Mouse (Mus musculus) embryo, embryonic 9.5 days (tissue): Measurements from ENCODE around the gene Col25a1.

ENCODE experiments used
- DNase-seq: peaks from one replicate; pipeline ENCODE4 v3.0.0-alpha.2; 2017; ENCODE audit errors: extremely low spot score

Col25a1 gene

DNA sequence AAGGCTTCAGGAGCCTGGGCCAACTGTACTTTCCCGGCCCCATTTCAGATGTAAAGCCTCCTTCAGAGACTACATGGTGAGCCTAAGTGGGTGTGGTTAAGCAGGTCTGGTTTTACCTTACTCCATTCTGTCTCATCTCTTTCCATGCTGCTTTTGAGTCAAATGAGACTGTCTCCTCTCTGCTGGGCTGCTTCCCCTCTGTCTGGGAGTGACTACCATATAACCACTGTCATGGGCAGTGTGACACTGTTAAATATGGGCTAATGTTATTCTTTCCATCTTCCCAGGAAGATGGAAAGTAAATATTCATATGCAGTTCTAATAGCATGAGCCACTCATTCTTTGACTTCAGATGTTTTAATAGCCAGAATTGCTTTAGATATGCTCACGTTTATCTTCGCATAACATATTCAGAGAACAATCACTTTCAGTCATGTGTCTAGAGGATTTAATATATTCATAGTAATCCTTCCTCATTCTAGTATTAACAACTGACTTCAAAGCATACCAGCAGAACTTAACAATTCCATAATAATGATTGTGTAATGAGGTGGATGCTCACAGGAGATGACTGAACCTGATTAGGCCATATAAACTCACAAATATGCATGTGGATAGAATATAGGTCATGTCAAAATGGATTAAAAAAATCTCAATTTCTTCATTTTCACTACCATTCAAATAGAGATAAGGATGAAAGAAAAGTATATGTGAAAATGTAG lies 243.5 kb downstream of the Col25a1 start:
- no peak for DNase-seq

DNA sequence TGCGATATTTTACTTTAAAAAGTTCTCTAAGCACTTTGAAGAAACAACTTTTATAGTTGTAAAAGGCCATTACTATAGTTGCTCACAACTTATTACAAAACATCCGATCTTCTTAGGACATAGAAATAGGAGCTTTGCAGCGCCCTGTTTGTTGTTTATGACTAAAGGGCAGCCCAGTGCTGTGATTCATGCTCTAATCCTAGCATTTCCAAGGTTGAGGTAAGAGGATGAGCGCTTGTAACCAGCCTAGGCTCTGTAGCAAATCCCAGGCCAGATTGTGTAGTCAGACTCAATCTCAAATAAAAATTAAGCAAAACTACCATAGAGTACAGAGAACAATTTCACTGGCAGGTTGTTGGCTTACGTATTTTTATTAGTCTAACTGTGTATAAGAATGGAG lies 246.5 kb downstream of the Col25a1 start:
- no peak for DNase-seq

DNA sequence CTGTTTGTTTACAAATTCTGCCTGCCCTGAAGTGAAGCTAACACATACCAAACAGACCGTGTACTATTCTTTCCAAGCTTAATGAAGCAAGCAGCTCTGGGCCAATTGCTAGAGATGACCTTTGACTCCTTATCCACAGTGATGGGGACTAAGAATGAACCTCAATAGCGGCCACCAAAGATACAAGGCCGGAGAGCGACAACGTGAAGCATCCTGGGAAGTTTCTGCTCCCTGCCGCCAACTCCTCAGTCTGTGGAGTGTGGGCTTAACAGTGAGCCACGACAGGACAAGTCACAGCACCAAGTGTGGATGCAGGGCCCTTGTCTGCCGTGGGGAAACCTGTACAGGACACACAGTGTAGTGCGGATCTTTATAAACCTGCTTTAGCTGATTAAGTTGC lies 247.3 kb downstream of the Col25a1 start:
- no peak for DNase-seq

DNA sequence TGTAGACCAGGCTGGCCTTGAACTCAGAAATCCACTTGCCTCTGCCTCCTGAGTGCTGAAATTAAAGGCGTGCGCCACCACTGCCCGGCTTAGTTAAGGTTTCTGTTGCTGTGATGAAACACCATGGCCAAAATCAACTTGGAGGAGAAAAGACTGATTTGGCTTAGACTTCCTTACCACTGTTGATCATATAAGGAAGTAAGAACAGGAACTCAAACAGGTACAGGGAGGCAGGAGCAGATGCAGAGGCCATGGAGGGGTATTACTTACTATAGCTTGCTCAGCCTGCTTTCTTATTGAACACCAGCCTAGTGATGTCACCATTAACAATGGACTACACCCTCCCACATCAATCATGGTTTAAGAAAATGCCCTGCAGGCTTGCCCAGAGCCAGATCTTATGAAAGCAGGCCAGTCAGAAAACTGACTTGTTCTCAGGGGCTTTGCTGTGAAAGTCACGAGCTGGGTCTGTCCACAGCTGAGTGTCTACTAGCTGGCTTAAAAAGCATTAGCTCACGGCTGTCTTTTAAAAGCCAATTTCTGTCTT lies 249.1 kb downstream of the Col25a1 start:
- no peak for DNase-seq

DNA sequence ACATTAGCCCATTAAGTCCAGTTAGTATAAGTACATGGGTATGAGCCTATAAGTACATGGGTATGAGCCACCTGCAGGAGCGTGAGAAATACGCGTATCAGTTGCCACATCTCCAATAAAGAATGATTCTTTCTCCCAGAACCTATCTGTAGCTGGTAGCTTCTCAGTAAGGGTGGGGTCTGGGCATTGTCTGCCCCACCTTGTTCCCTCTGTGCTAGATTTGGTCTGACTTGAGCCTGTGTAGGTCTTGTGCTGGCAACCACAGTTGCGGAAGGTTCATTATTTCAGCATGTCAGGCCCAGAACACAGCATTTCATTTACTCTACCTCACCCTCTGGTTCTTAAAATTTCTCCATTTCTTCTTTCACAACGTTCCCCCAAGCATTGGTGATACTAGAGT lies 250.4 kb downstream of the Col25a1 start:
- DNase-seq: no peak

DNA sequence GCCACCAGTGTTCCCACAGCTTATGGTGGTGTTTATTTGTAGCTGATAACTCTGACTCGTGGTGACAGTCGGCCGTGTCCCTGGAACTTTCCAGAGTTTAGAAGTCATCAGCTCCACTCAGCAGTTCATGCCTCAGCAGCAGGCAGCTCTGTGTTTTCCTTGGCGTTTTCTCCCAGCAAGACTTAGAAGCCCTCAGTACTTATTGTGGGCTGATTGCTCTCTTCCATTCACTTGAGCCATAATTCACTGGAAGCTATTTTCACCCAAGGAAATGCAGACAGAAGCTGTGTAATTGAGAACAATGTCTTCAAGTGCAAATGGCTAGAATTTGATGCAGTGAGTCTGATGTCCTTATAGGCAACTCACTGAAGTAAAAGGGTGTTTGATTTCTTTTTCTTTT lies 254.6 kb downstream of the Col25a1 start:
- no peak for DNase-seq

DNA sequence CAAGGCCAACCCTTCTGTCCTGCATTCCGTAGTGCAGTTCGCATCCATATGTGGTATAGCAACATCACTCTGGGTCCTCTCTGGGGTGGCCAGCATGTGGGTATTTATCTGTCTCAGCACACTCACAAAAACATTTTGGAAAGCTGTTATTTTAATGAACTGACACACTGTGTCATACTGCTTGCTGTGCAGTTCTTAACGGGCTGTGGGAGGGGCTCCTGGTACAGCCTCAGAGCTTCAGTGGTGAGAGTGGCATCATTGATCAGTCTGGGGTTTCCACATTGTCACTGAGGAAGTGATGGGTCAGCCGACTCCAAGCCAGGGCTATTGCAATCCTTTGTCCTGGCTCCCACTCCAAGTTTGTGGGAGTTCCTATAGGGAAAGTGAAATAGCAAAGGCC lies 255.9 kb downstream of the Col25a1 start:
- DNase-seq: no peak

DNA sequence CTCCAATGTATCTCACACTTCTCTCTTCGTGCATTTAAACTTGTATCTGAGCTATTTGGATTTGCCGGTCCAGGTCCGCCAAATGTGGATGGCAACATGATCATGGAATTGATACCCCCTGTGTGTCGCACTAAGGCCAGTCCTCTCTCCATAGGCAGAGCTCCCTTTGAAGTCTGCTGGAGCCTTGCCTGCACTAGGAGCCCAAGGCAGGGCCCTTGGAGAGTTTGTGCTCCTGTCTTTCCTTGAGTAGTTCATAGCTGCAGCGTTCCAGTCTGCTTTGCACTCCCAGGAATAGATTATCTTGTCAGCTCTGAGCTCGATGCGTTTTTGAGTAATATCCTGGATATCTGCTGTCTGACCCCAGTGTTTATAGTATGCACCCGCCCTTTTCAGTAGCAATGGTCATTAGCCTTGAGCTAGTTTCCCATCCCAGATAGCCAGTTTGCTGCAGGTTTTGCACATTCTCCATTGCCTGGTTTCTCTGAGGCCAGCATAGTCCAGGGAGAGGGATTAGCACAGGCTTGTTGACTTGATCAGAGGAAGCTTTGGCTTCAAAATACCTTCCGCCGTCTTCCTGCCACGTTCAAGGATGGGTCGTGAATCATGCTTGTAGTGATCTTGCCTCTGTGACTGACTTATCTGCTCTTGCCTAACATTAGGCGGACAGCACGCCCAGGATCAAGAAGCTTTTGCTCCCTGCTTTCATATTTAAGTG lies 258.1 kb downstream of the Col25a1 start:
- no peak for DNase-seq

DNA sequence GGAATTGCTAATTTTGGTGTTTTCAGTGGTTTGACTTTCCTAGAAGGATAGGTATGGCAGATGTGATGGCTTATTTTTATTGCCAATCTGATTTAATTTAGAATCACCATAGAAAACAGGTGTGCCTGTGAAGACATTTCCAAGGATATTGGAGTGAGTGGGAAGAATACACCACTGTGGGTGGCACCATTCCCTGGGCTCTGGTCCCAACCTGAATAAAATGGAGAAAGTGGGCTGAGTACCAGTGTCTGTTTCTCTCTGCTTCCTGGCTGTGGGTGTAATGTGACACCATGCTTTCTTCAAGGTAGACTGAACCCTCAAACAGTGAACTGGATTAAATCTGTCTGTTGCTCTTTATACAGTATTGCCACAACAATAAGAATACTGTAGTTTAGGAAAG lies 265.3 kb downstream of the Col25a1 start:
- DNase-seq: no peak

DNA sequence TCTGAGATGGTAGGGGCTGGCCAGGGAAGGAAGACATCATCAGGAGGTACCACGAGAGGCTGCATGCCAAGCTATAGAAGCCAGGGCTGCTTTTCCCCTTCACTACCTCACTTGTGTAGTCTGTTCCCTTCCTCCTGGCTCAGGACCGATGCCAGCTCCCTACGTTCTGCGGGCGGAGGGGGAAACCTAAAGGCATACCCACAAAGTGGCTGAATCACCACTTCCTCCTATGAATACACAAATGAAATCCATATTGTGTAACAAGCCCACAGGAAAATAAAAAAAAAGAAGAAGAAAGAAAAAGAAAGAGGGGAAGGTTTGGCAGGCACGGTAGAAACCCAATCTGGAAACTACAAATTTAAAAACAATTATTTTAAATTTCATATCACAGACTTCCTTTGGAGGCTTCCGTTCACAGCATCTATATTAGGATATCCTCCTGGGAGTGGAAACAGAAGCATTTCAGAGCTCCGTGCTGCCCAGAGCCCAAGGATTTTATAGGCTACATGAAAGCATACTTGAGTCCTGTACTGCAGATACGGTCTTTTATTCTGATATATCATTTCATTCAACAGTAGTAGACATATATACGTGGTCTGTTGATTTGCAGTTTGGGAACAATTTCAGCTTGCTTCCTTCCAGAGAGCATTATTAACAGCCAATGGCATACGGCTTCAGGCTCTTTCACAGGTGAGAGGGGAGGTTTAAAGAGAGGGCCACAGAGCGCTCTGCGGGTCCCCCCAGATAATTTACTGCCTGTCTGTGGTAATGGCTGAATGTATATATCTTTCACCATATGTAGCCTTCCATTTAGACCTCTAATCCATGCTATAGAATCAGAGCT lies 269.6 kb downstream of the Col25a1 start:
- no peak for DNase-seq

DNA sequence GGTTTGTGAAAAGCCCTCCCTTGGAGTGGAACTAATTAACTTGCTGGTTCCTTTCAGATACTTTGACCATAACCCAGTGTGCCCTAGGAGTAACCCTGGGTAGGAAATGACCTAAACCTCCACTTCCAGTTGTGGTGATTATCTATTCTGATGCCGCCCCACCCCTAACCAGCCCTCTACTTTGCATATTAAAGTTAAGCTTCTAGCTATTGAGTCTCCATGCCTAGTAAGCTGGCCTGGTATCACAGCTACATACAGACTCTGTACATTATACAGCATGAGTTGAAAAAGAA lies 270.2 kb downstream of the Col25a1 start:
- DNase-seq: no peak

DNA sequence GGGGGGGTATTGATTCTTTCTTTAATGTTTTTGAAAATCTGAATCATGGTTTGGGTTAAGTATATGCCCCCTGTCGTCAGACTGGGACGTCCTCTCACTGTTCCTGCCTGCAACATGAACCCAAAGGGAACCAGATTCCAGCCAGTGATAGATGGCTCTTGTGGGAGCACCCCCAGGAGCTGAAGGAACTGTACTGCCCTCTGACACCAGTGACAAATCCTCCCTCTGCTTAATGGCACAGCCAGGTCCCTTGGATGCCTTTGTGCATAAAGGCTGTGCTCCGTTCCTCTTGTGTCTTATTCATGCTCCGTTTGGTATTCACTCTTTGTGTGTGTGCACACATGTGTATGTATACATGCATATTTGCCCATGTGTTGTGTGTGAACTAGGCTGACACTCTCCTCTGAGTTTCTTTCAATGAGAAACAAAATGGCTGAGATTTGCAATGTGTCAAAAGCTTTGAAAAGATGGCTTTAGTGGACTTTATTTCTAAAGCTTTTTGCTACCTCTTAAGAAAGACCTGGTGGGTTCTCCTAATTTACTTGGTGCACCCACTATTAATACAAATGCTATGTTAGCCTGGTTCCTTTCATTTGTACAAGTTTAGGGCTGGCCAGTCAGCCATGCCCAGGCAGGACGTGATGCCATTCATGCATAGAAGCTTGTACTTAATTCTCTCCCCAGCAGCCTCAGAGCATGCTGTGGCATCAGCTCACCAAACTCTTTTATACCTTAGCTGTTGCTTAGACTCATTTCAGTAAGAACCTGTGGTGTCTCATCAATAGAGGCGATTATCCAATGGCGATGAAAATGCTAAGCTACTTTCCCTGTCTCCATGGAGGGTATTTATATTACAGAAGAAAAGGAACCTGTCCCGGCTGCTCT lies 273.5 kb downstream of the Col25a1 start:
- DNase-seq: no peak

DNA sequence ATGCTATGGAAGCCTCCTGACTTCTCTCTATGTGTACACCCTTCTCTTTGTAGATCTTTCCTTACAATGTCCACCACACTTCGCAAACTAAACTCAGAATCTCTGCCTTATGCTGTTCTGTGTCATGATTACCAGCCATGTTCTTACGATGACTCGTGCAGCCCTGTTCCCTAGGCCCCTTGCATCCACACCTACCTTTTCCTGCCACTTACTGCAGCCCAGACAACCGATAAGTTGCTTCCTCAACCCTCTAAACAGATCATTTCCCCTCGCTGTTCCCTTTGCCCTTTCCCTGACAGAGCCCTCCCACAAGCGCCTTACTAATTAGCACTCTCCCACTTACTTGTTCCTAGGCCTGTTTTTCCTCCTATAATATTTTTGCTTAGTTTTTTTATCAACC lies 275.9 kb downstream of the Col25a1 start:
- DNase-seq: no peak

DNA sequence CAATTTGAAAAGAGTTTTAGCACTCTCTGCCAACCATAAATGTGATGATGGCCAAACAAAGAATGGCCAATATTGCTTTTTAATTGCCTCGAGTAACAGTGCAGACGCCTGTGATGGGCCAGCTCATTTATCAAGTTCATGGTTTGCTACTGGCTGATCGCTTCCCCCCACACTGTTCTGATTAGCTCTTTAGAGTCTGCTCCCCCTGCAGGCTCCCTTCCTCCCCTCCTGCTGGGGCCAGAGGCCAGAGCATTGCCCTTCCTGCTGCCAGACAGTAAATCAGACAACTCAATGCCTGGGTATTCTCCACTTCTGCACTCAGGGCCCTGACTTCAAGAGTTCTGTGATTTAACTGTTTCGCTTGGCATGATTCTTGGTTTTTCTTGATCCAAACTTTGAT lies 281.9 kb downstream of the Col25a1 start:
- peak; percentile 54 for DNase-seq

DNA sequence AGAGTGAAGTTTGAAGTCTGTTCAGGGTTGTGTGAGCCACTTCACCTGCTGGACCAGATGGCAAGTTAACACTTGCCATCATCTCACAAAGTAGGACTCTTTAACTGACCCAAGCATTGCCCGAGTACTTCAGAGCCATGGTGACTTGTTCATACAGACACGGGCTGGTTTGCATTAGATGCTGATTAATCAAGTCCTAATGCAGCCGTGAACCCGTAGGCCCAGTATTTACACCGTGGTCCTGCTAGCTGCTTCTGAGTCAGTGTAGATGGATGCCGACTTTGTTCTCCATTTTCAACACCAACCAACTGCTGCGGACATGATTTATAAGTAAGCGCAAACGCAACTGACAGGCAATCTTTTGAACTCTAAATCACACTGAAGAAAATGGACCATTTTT lies 287.6 kb downstream of the Col25a1 start:
- DNase-seq: no peak

DNA sequence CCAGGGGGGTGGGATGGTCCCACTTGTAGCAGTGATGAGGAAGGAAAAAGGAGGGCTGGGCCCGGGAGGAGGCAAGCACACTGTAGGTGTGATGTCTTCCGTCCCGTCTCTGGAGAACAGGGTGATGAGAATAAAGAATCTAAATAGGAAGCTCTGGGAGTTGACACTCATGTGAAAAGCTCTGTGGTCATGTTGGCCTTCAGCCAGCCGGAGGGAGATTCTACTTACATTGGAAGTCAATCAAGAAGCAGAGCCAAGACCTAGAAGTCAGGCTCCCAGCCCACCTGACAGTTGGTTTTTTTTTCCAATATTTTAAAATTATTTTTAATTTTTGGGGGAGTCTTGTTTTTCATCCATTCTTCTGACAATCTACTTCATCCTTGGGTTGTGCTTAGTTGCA lies 297.5 kb downstream of the Col25a1 start:
- DNase-seq: no peak

DNA sequence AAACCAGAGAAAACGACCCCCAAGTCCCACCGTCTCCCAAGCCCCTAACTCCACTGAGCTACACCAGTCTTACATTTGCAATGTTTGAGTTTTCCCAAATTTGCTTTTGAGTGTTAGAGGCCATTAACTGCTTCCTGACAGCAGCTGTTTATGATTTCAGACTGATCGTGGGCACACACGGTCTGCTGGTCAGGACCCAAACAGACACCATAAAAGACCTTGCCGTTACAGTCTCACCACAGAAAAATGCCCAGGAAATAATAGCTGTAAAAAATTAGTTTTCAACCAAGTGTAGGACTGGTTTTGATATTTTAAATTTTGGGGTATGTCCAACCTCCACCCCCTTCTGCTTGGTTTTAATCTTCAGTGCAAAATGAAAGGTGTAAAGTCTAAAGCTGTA lies 298.8 kb downstream of the Col25a1 start:
- no peak for DNase-seq

DNA sequence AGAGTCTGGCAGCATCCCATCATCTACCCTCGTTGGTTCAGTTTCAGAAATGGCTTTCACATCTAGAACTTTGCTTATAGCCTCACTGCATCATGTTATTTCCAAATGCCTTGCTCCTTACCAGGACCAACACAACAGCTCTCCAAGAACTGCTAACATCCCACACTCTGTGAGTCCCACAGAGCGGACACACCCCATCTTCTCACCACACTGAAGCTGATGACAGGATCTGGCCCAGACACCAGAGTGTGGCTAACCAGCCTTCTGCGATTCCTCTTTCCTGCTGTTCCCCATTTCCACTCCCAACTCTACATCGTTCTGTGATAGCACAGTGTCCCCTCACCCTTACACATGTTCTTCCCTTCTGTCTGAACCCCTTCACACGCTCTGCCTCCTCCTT lies 301.5 kb downstream of the Col25a1 start:
- DNase-seq: no peak

DNA sequence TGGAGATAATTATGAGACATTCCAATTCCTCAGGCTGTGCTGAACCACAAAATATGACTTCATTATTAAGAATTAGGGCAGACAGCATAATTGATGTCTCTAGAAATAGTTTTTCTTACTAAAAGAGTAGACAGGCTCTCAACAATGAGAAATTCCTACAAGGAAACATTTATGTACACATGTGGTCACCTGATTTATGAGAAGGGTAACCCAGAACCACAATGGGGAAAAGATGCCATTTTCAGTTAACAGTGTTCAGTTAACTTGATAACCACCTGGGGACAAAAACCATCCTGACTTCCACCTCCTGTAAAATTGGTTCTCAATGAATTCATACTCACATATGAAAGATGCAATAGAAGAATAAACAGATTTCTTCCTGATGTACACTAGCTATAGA lies 305.7 kb downstream of the Col25a1 start:
- no peak for DNase-seq

DNA sequence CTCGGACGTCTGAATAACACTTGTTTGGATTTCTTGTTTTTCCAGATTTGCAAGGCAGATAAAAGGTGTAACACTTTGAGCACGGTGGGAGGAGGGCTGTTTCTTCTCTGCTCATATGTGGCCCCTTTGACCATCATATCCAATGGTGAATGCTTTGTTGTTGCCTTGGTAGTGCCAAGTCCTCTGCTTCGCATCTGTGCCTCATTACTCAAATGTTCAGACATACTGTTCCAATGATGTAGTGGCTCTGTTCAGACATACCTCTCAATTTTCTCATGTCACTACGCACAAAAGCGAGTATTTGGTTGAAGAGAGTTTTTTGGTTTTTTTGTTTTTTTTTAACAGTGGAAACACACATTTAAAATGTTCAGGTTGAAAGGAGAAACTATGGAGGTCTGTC lies 308.5 kb downstream of the Col25a1 start:
- no peak for DNase-seq

DNA sequence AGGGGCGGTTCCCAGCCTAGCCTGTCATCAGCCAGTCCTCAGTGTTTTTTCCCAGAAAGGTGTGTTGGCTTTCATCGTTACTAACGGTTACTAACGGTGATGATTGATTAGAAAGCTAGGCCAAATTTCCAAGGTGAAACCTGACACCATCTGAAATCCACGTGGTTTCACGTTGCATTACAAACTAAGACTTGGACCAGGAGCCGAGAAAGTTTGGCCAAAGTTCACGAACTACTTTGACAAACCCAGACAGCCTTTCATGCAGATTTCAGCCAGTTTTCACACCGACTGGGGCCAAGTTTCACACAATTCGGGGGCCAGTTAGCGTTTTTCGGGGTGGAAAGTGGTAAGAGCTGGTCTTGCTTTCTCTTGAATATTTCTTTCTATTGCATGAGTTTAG lies 309.4 kb downstream of the Col25a1 start:
- no peak for DNase-seq
